Comparison of ENCODE assay signal across 12 mouse cellular contexts in genomic region chr9:53375907-53376306, GRCm38 (mm10). TPM values are rescaled to one million over a fixed set of nuclear protein-coding genes. Genes with fewer than 3 reads are reported as not detected.
DNase-seq lines count a peak whose midpoint lies in the region; ATAC-seq lines count a peak whose summit lies in the region.
"Had no signal": no experiment of that assay in that cellular context is flagged by ENCODE, and none has a peak within 500 bp of the region (broad histone marks: within the 10 kb centered on the region; RNA-seq: fewer than 3 reads in every experiment).

No protein-coding gene starts in this region.

- H3K27ac ChIP-seq in intestine, embryonic 15.5 days: peak overlapping the region; percentile 59; the same call in 1 of the 2 replicates
- H3K27ac ChIP-seq in stomach, embryonic 15.5 days: peak overlapping the region; percentile 42
- H3K27ac ChIP-seq: lung, embryonic 15.5 days; neural tube, embryonic 12.5 days had no signal

- no peak overlapping the region for H3K4me2 ChIP-seq in intestine, embryonic 15.5 days (replicated peaks)
- no peak overlapping the region for H3K4me2 ChIP-seq in stomach, embryonic 15.5 days
- H3K4me2 ChIP-seq: lung, embryonic 15.5 days; neural tube, embryonic 12.5 days had no signal

- H3K27me3 ChIP-seq in intestine, embryonic 15.5 days (replicated peaks): no peaks in the 10 kb centered on the region
- no peaks in the 10 kb centered on the region for H3K27me3 ChIP-seq in stomach, embryonic 15.5 days (replicated peaks)
- H3K27me3 ChIP-seq: lung, embryonic 15.5 days; neural tube, embryonic 12.5 days had no signal

- no peak overlapping the region for H3K9ac ChIP-seq in intestine, embryonic 15.5 days
- H3K9ac ChIP-seq in stomach, embryonic 15.5 days: no peak overlapping the region
- H3K9ac ChIP-seq: lung, embryonic 15.5 days; neural tube, embryonic 12.5 days had no signal

- peak; percentile 53; the same call in 1 of the 2 replicates for ATAC-seq in intestine, embryonic 15.5 days
- peak; percentile 39; the same call in 1 of the 2 replicates for ATAC-seq in stomach, embryonic 15.5 days (ENCODE audit: insufficient read depth, low FRiP score, low read depth)
- ATAC-seq: forebrain, embryonic 14.5 days had no signal

- H3K4me1 ChIP-seq in intestine, embryonic 15.5 days (replicated peaks): peaks cover 17% of the 10 kb centered on the region
- H3K4me1 ChIP-seq in stomach, embryonic 15.5 days: no peaks in the 10 kb centered on the region
- H3K4me1 ChIP-seq: neural tube, embryonic 12.5 days had no signal

- WGBS in intestine, embryonic 15.5 days: 57% methylated on average over 4 of the region's 4 CpGs
- WGBS in stomach, embryonic 15.5 days: 51% methylated on average over 4 of the region's 4 CpGs

- DNase-seq in thymus, postnatal 25 days: peak; percentile 4
- no peak for DNase-seq in thymus, postnatal 10 days (ENCODE audit: low spot score in 2 of 2)
- DNase-seq in adrenal gland, postnatal 36 days: peak; percentile 40 to 48
- DNase-seq in kidney, postnatal 10 days: no peak
- no peak for DNase-seq in right cerebral cortex, postnatal 4 days
- DNase-seq: embryo, embryonic 11 days; right cerebral cortex, postnatal 14 days had no signal

- no peaks in the 10 kb centered on the region for H3K36me3 ChIP-seq in intestine, embryonic 15.5 days
- no peaks in the 10 kb centered on the region for H3K36me3 ChIP-seq in stomach, embryonic 15.5 days
- H3K36me3 ChIP-seq: neural tube, embryonic 12.5 days had no signal

- H3K9me3 ChIP-seq in intestine, embryonic 15.5 days: no peaks in the 10 kb centered on the region
- no peaks in the 10 kb centered on the region for H3K9me3 ChIP-seq in stomach, embryonic 15.5 days
- H3K9me3 ChIP-seq: lung, embryonic 15.5 days; neural tube, embryonic 12.5 days had no signal

- no peak overlapping the region for H3K4me3 ChIP-seq in intestine, embryonic 15.5 days (replicated peaks)
- no peak overlapping the region for H3K4me3 ChIP-seq in stomach, embryonic 15.5 days (replicated peaks)
- H3K4me3 ChIP-seq: lung, embryonic 15.5 days; neural tube, embryonic 12.5 days had no signal

RNA-seq across cellular contexts. Expression of gene Kdelc2, which starts 7.9 kb away (rescaled TPM):
- 10 to 100 TPM; 10.9 to 11.8 TPM for total RNA-seq in adrenal gland, postnatal 36 days (2021)
- 28.2 and 33.1 TPM in 2 replicates for polyA plus RNA-seq in intestine, embryonic 15.5 days (2015; fragmentation: Nextera tagmentation; extraction: Ambion mirVana)
- 30.9 and 31.0 TPM in 2 replicates for polyA plus RNA-seq in stomach, embryonic 15.5 days (2015; fragmentation: Nextera tagmentation; extraction: Ambion mirVana)

RNA-seq across cellular contexts. Expression of gene 4930550C14Rik, which starts 26.2 kb away (rescaled TPM):
- 1 to 10 TPM in 1 of 2 experiments, under 1 TPM in 1; 0.70 to 1.9 TPM for total RNA-seq in adrenal gland, postnatal 36 days (2021)
- polyA plus RNA-seq in intestine, embryonic 15.5 days (2015; fragmentation: Nextera tagmentation; extraction: Ambion mirVana): 0.71 and 0.87 TPM in 2 replicates
- 0.55 and 1.0 TPM in 2 replicates for polyA plus RNA-seq in stomach, embryonic 15.5 days (2015; fragmentation: Nextera tagmentation; extraction: Ambion mirVana)

Comparison
In these comparisons a context has a peak if more than half of its experiments do, and no peak if none do; other contexts are left out.
1. DNase-seq: peak in thymus, postnatal 25 days (single experiment) and adrenal gland, postnatal 36 days (2 of 2); none in thymus, postnatal 10 days (0 of 2), kidney, postnatal 10 days (single experiment) and right cerebral cortex, postnatal 4 days (single experiment).